Mouse (Mus musculus) CD4-positive, CD25-positive, alpha-beta regulatory T cell, adult 4 months (primary cell): ENCODE data around the gene Ttc39a. TPM values are rescaled to one million over a fixed set of nuclear protein-coding genes. Genes with fewer than 3 reads are reported as not detected.

ENCODE experiments used
- ATAC-seq: one replicate; pipeline ENCODE4 v1.8.0; 2017
- polyA plus RNA-seq, 2 experiments: library from polyadenylated mRNA; unstranded; fragments of 100-300 nt; shearing (Covaris generic); gene quantifications; one replicate each; pipeline ENCODE4 v1.2.1; 2017

Gene Ttc39a
- polyA plus RNA-seq, 2 experiments from 2014 or later: not detected

- ATAC-seq: no peak
These were observed 15.2 kb downstream of the Ttc39a start for GRCm38 (mm10) chr4:109421608-109422007.

- no peak for ATAC-seq
These were observed 16.0 kb downstream of the Ttc39a start for GRCm38 (mm10) chr4:109422436-109422835.

- no peak for ATAC-seq
These were observed 17.0 kb downstream of the Ttc39a start for GRCm38 (mm10) chr4:109423438-109423837.

GRCm38 (mm10) chr4:109427058-109427457 is 20.6 kb downstream of the Ttc39a start:
- ATAC-seq: no peak

- no peak for ATAC-seq
These were observed 23.8 kb downstream of the Ttc39a start for GRCm38 (mm10) chr4:109430250-109430649.

GRCm38 (mm10) chr4:109430854-109431253 is 24.4 kb downstream of the Ttc39a start:
- ATAC-seq: no peak

GRCm38 (mm10) chr4:109432668-109433375 is 26.4 kb downstream of the Ttc39a start:
- ATAC-seq: no peak

GRCm38 (mm10) chr4:109433641-109434040 is 27.2 kb downstream of the Ttc39a start:
- no peak for ATAC-seq

GRCm38 (mm10) chr4:109434256-109434655 is 27.8 kb downstream of the Ttc39a start:
- no peak for ATAC-seq

GRCm38 (mm10) chr4:109437913-109438878 is 31.8 kb downstream of the Ttc39a start:
- ATAC-seq: peak; percentile 81

- ATAC-seq: no peak
These were observed 32.7 kb downstream of the Ttc39a start for GRCm38 (mm10) chr4:109439101-109439500.

- no peak for ATAC-seq
These were observed 33.4 kb downstream of the Ttc39a start for GRCm38 (mm10) chr4:109439825-109440248.

GRCm38 (mm10) chr4:109440381-109440780 is 34.0 kb downstream of the Ttc39a start:
- ATAC-seq: no peak

GRCm38 (mm10) chr4:109441000-109441399 is 34.6 kb downstream of the Ttc39a start:
- no peak for ATAC-seq

- no peak for ATAC-seq
These were observed 35.7 kb downstream of the Ttc39a start for GRCm38 (mm10) chr4:109442126-109442525.

GRCm38 (mm10) chr4:109442649-109443048 is 36.2 kb downstream of the Ttc39a start:
- ATAC-seq: no peak

GRCm38 (mm10) chr4:109444471-109444870 is 38.0 kb downstream of the Ttc39a start:
- ATAC-seq: no peak

- ATAC-seq: no peak
These were observed 38.5 kb downstream of the Ttc39a start for GRCm38 (mm10) chr4:109444951-109445350.

GRCm38 (mm10) chr4:109445397-109445796 is 39.0 kb downstream of the Ttc39a start:
- ATAC-seq: no peak

GRCm38 (mm10) chr4:109445956-109446355 is 39.5 kb downstream of the Ttc39a start:
- no peak for ATAC-seq

GRCm38 (mm10) chr4:109448531-109448930 is 42.1 kb downstream of the Ttc39a start:
- ATAC-seq: no peak

- no peak for ATAC-seq
These were observed 50.4 kb downstream of the Ttc39a start for GRCm38 (mm10) chr4:109456821-109457220.

GRCm38 (mm10) chr4:109460421-109461179 is 54.2 kb downstream of the Ttc39a start:
- ATAC-seq: no peak
